Mouse (Mus musculus) MEL (cell line): ENCODE results near the gene Myh2. TPM values are rescaled to one million over a fixed set of nuclear protein-coding genes. Genes with fewer than 3 reads are reported as not detected.

Experiments
- DNase-seq: peaks from one replicate; pipeline ENCODE4 v3.0.0; 2011; ENCODE audit warnings: low read depth, low spot score
- H3K27ac ChIP-seq: 2 replicates; pipeline ENCODE4 v1.5.1; 2012; ENCODE audit warnings: low read depth, mild to moderate bottlenecking, control low read depth, low read length, moderate library complexity; ENCODE audit not compliant: control insufficient read depth
- H3K27me3 ChIP-seq, 2 experiments: fragments of 150-350 bp in 1 of 2; sonication (generic) in 1 of 2; 2 replicates each; pipeline ENCODE4 v1.6.1; 2012; ENCODE audit warnings: low read length in 2 of 2, mild to moderate bottlenecking in 2 of 2, improper control_type of control experiment in 1 of 2, moderate library complexity in 1 of 2; ENCODE audit not compliant: insufficient read depth in 2 of 2, control insufficient read depth in 1 of 2
- H3K36me3 ChIP-seq, 2 experiments: 2 replicates each; pipeline ENCODE4 v1.6.1; 2012 to 2014; ENCODE audit warnings: low read length in 2 of 2, improper control_type of control experiment in 1 of 2, inconsistent platforms in 1 of 2, mild to moderate bottlenecking in 1 of 2; ENCODE audit not compliant: insufficient read depth in 2 of 2, control insufficient read depth in 1 of 2
- H3K4me1 ChIP-seq, 2 experiments: fragments of 150-350 bp in 1 of 2; sonication (generic) in 1 of 2; 2 replicates each; pipeline ENCODE4 v1.6.1; 2012; ENCODE audit warnings: low read length in 2 of 2, improper control_type of control experiment in 1 of 2, mild to moderate bottlenecking in 1 of 2; ENCODE audit not compliant: insufficient read depth in 2 of 2, control insufficient read depth in 1 of 2
- H3K4me3 ChIP-seq, 2 experiments: fragments of 150-350 bp in 1 of 2; sonication (generic) in 1 of 2; 2 replicates each; pipeline ENCODE4 v1.5.1; 2012; ENCODE audit warnings: low read depth in 2 of 2, low read length in 2 of 2, mild to moderate bottlenecking in 2 of 2, moderate library complexity in 2 of 2, control low read depth in 1 of 2, improper control_type of control experiment in 1 of 2; ENCODE audit not compliant: control insufficient read depth in 1 of 2, insufficient read depth in 1 of 2
- H3K79me2 ChIP-seq: 2 replicates; pipeline ENCODE4 v1.6.1; 2012; ENCODE audit warnings: mild to moderate bottlenecking, low read length, moderate library complexity; ENCODE audit not compliant: control insufficient read depth, poor library complexity, insufficient read depth
- H3K9ac ChIP-seq: 2 replicates; pipeline ENCODE4 v1.6.1; 2012; ENCODE audit warnings: low read depth, mild to moderate bottlenecking, control low read depth, low read length, moderate library complexity; ENCODE audit not compliant: control insufficient read depth, poor library complexity, severe bottlenecking
- H3K9me3 ChIP-seq: fragments of 150-350 bp; sonication (generic); replicated peaks from 2 replicates; pipeline ENCODE4 v1.6.1; 2012; ENCODE audit warnings: mild to moderate bottlenecking, low read length, improper control_type of control experiment, moderate library complexity; ENCODE audit not compliant: insufficient read depth
- BHLHE40 ChIP-seq: IDR thresholded peaks from 2 replicates; pipeline ENCODE4 v1.6.1; 2012; ENCODE audit warnings: low read depth, mild to moderate bottlenecking, inconsistent platforms, low read length, improper control_type of control experiment, borderline replicate concordance
- CHD2 ChIP-seq: IDR thresholded peaks from 2 replicates; pipeline ENCODE4 v1.6.1; 2011; ENCODE audit warnings: low read length, improper control_type of control experiment
- CTCF ChIP-seq, 3 experiments: IDR thresholded peaks in 2 of 3; conservative IDR thresholded peaks in 1 of 3; 2 replicates each; pipeline ENCODE4 v1.5.1; 2011 to 2012; ENCODE audit warnings: low read length in 3 of 3, low read depth in 2 of 3, mild to moderate bottlenecking in 2 of 3, improper control_type of control experiment in 1 of 3, inconsistent platforms in 1 of 3, mixed read lengths in 1 of 3, moderate library complexity in 1 of 3; ENCODE audit not compliant: control insufficient read depth in 1 of 3, insufficient read depth in 1 of 3, poor library complexity in 1 of 3, severe bottlenecking in 1 of 3
- E2F4 ChIP-seq: IDR thresholded peaks from 2 replicates; pipeline ENCODE4 v1.6.1; 2011; ENCODE audit warnings: low read depth, low read length, improper control_type of control experiment, borderline replicate concordance
- GABPA ChIP-seq: IDR thresholded peaks from 2 replicates; pipeline ENCODE4 v1.6.1; 2012; ENCODE audit warnings: low read depth, mild to moderate bottlenecking, inconsistent platforms, low read length, improper control_type of control experiment, moderate library complexity
- HCFC1 ChIP-seq: IDR thresholded peaks from 2 replicates; pipeline ENCODE4 v1.6.1; 2012; ENCODE audit warnings: low read depth, mild to moderate bottlenecking, inconsistent platforms, low read length, improper control_type of control experiment, moderate library complexity
- MAZ ChIP-seq: IDR thresholded peaks from 2 replicates; pipeline ENCODE4 v1.6.1; 2012; ENCODE audit warnings: low read depth, mild to moderate bottlenecking, inconsistent platforms, low read length, improper control_type of control experiment
- MYC ChIP-seq: IDR thresholded peaks from 2 replicates; pipeline ENCODE4 v1.6.1; 2011; ENCODE audit warnings: low read depth, mild to moderate bottlenecking, low read length, improper control_type of control experiment, moderate library complexity
- POLR2AphosphoS2 ChIP-seq: IDR thresholded peaks from 2 replicates; pipeline ENCODE4 v1.6.1; 2011; ENCODE audit warnings: low read length, improper control_type of control experiment
- POLR2AphosphoS5 ChIP-seq: IDR thresholded peaks from 2 replicates; pipeline ENCODE4 v1.6.1; 2012; ENCODE audit warnings: low read depth, borderline replicate concordance, mild to moderate bottlenecking, inconsistent platforms, low read length, moderate library complexity, mixed read lengths
- SMC3 ChIP-seq: IDR thresholded peaks from 2 replicates; pipeline ENCODE4 v1.6.1; 2011; ENCODE audit warnings: low read depth, low read length, improper control_type of control experiment
- TAL1 ChIP-seq: IDR thresholded peaks from 2 replicates; pipeline ENCODE4 v1.6.1; 2012; ENCODE audit warnings: mild to moderate bottlenecking, inconsistent platforms, low read length, moderate library complexity, mixed read lengths
- TBP ChIP-seq: IDR thresholded peaks from 2 replicates; pipeline ENCODE4 v1.8.0; 2011; ENCODE audit warnings: low read depth, low read length, improper control_type of control experiment
- TCF12 ChIP-seq: IDR thresholded peaks from 2 replicates; pipeline ENCODE4 v1.6.1; 2014; ENCODE audit warnings: low read depth, mild to moderate bottlenecking, inconsistent platforms, low read length, improper control_type of control experiment, moderate library complexity
- UBTF ChIP-seq: IDR thresholded peaks from 2 replicates; pipeline ENCODE4 v1.6.1; 2012; ENCODE audit warnings: low read depth, mild to moderate bottlenecking, inconsistent platforms, low read length, improper control_type of control experiment, moderate library complexity, borderline replicate concordance; ENCODE audit not compliant: insufficient read depth
- USF1 ChIP-seq: IDR thresholded peaks from 2 replicates; pipeline ENCODE4 v1.6.1; 2014; ENCODE audit warnings: low read depth, mild to moderate bottlenecking, inconsistent platforms, low read length, improper control_type of control experiment, moderate library complexity
- USF2 ChIP-seq, 2 experiments: IDR thresholded peaks; 2 replicates each; pipeline ENCODE4 v1.6.1; 2011 to 2012; ENCODE audit warnings: improper control_type of control experiment in 2 of 2, low read length in 2 of 2, borderline replicate concordance in 1 of 2, inconsistent platforms in 1 of 2, low read depth in 1 of 2, mild to moderate bottlenecking in 1 of 2; ENCODE audit not compliant: insufficient read depth in 1 of 2
- ZC3H11A ChIP-seq: IDR thresholded peaks from 2 replicates; pipeline ENCODE4 v1.6.1; 2012; ENCODE audit warnings: low read depth, mild to moderate bottlenecking, inconsistent platforms, low read length, improper control_type of control experiment
- polyA plus RNA-seq, 2 experiments: library from polyadenylated mRNA; stranded (reverse) in 1 of 2; unstranded in 1 of 2; fragments of >175 nt in 1 of 2; fragments of >200 nt in 1 of 2; gene quantifications; 2 replicates each; pipeline versions ENCODE4 v1.2.1 to v1.2.4; 2012; ENCODE audit warnings: low replicate concordance in 2 of 2, low read depth in 1 of 2; ENCODE audit not compliant: insufficient read length in 2 of 2, insufficient read depth in 1 of 2, missing spikeins in 1 of 2
- total RNA-seq: library from RNA; depleted of rRNA; stranded (reverse); fragments of 300-350 nt; gene quantifications from 2 replicates; pipeline ENCODE4 v1.2.3, GENCODE M21; 2012

Gene Myh2
- total and polyA plus RNA-seq, 3 experiments, result not detected

GRCm38 (mm10) chr11:67229946-67230345, 59.1 kb downstream of the Myh2 start:
- no peaks in the 10 kb centered on the region for H3K9me3 ChIP-seq
- H3K4me1 ChIP-seq, result no peaks in the 10 kb centered on the region
- DNase-seq, result no peak
- H3K27ac ChIP-seq, result no peak overlapping the region
- no peaks in the 10 kb centered on the region for H3K36me3 ChIP-seq
- H3K79me2 ChIP-seq, result no peaks in the 10 kb centered on the region
- H3K4me3 ChIP-seq, result no peak overlapping the region
- TF ChIP-seq E2F4, result no peak
- TF ChIP-seq UBTF, result no peak
- TF ChIP-seq CHD2, result no peak
- no peak for TF ChIP-seq HCFC1
- no peak for TF ChIP-seq TBP
- TF ChIP-seq BHLHE40, result no peak
- no peak for TF ChIP-seq ZC3H11A
- TF ChIP-seq TAL1, result no peak
- no peak for TF ChIP-seq MAZ
- TF ChIP-seq USF1, result no peak
- no peak for TF ChIP-seq MYC
- TF ChIP-seq GABPA, result no peak
- TF ChIP-seq TCF12, result no peak
- no peak for TF ChIP-seq POLR2AphosphoS5
- no peaks in the 10 kb centered on the region for H3K27me3 ChIP-seq
- H3K9ac ChIP-seq, result no peak overlapping the region

- DNase-seq, result peak; percentile 10
- Histone ChIP-seq H3K4me3 (no peak overlapping the region), H3K79me2 (no peaks in the 10 kb centered on the region), H3K4me1 (no peaks in the 10 kb centered on the region), H3K27me3 (no peaks in the 10 kb centered on the region), H3K9ac (no peak overlapping the region), H3K36me3 (no peaks in the 10 kb centered on the region), H3K9me3 (no peaks in the 10 kb centered on the region), H3K27ac (no peak overlapping the region)
- TF ChIP-seq CTCF (IDR thresholded peaks at IDR 0.05 in 2 of 3, conservative IDR thresholded peaks at IDR 0.05 in 1 of 3; ENCODE audit: control insufficient read depth in 1 of 3, insufficient read depth in 1 of 3, low read depth in 2 of 3, low read length in 3 of 3, poor library complexity in 1 of 3, severe bottlenecking in 1 of 3) (peak in 1 of 3 experiments; percentile 26; a peak in 1 of 6 replicates), USF2 (IDR thresholded peaks at IDR 0.05; ENCODE audit: borderline replicate concordance in 1 of 2, insufficient read depth in 1 of 2, low read depth in 1 of 2, low read length in 2 of 2) (no peak), SMC3 (0 out of 2 replicates have a peak, but pooled peaks have one; percentile 8), POLR2AphosphoS2 (no peak)
Measured at GRCm38 (mm10) chr11:67235639-67236358, 65.0 kb downstream of the Myh2 start.
